Mouse (Mus musculus) frontal cortex, adult (tissue): ENCODE measurements around the gene Nr5a2.

Source experiments
- ATAC-seq: cut with Nextera tagmentation; 2 replicates; pipeline ENCODE4 v1.9.2; 2017; ENCODE audit warnings: mild to moderate bottlenecking, moderate library complexity, mixed read lengths; ENCODE audit not compliant: low TSS enrichment

Nr5a2 gene

DNA sequence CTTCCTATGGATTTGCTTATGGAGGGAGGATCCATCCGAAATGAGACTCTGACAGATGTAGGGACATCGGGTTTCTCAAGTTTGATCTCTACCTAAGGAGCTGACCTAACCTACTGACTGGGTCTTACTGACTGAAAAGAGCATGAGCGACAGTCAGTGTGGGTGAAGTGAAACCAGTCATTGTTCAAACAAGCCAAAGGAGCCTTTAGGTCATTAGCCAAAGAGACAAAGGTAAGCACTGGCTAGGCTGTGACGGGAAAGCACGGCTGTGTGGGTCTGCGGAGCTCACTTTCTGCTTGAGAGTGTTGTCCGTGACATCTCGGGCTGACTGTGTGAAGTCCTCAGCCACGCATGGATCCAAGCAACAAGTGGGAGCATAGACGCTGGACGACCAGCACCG, 50.1 kb downstream of the Nr5a2 start:
- no peak for ATAC-seq

DNA sequence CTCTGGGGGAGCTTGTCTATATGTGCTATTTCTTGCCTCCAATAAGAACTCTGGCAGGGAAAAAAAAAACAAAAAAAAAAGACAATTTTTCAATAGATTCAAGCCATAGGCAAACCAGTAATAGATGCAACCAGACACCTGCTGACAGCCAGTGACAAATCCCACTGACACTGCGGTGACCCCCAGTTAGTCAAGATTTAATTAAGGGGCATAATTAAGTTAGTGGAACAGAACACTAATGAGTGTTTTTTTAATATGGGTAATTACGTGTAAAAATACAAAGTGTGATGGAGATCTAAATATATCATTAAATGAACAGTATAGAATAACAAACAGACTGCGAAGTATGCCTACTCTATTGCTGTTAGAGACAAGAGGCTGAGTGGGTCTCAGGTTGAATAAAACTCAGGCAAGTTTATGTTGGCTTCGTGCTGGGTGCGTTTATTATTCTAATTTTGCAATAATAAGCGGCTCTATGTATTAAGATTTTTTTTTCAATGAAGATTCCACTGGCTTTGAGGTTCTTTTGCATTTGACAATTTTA, 50.7 kb downstream of the Nr5a2 start:
- no peak for ATAC-seq

DNA sequence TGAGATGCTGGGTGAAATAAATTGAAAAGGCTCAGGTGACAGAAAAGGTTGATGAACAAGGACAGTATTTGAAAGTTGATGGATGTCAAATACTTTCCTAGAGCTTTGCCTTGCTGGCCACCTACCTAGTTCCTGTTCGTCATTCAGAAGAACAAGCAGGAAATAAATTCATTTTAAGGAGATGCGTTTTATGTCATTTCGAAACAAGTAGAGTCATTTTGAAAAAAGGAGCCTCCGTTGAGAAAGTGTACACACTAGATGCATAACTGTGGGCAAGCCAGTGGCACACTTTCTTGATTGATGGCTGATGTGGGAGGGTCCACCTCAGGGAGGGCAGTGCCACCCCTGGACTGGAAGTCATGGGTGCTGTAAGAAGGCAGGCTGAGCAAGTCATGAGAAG, 62.1 kb downstream of the Nr5a2 start:
- no peak for ATAC-seq

- ATAC-seq, result no peak
Measured at GRCm38 (mm10) chr1:136896351-136896750, 63.9 kb downstream of the Nr5a2 start.

DNA sequence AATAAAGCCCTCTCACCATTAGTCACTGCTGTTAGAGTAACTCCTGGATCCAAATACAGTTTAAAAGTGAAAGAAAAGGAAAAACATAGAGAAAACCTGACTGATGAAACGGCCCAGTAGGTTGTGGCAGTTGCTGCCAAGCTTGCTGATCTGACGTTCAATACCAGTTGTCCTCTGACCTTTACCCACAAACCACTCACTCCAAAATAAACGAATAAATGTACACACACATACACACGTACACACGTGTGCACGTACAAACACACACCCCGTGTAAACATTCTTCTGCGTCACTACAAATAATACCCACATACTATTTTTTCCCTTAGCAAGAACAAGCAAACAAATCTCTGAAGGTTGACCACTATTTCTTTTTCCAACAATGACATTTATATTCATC, 64.4 kb downstream of the Nr5a2 start:
- ATAC-seq, result no peak

DNA sequence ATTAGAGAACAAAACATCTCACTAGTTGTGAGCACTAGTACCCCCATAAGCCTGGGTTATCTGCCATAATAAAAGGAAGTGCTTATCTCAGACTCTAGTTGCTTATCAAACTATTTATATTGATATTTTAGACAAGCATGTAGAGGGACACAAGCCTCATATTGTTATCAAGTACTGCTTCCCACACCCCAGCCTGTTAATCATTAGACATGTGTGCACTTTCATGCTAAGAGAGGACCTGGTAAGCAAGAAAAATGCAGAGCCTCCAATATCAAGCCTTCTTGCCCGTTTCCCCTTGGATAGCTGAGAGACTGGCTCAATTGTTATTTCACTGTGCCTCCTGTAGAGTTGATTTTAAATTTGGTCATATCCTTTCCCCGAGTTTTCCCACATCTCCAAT, 65.5 kb downstream of the Nr5a2 start:
- ATAC-seq, result no peak

GRCm38 (mm10) chr1:136893162-136893561, 67.1 kb downstream of the Nr5a2 start:
- ATAC-seq, result no peak

- no peak for ATAC-seq
Measured at GRCm38 (mm10) chr1:136890439-136890838, 69.8 kb downstream of the Nr5a2 start.

- no peak for ATAC-seq
Measured at GRCm38 (mm10) chr1:136888704-136889103, 71.5 kb downstream of the Nr5a2 start.

DNA sequence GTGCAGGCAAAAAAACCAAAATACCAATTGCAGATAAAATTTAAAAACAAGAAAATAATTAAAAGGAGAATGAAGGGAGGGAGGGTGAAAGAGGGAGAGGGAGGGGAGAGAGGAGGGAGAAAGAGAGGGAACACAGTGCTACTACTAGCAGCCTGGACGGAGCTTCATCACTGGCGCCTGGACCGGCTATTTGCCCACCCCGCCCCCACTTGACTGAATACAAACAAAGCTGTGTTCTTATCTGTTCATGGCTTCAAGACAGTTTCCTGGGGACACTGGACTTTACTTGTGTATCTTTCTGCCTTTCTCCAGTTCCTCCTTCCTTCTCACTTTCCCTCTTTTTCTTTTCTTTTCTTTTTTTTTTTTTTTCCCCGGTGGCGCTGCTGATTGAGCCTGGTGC, 73.6 kb downstream of the Nr5a2 start:
- ATAC-seq, result no peak

DNA sequence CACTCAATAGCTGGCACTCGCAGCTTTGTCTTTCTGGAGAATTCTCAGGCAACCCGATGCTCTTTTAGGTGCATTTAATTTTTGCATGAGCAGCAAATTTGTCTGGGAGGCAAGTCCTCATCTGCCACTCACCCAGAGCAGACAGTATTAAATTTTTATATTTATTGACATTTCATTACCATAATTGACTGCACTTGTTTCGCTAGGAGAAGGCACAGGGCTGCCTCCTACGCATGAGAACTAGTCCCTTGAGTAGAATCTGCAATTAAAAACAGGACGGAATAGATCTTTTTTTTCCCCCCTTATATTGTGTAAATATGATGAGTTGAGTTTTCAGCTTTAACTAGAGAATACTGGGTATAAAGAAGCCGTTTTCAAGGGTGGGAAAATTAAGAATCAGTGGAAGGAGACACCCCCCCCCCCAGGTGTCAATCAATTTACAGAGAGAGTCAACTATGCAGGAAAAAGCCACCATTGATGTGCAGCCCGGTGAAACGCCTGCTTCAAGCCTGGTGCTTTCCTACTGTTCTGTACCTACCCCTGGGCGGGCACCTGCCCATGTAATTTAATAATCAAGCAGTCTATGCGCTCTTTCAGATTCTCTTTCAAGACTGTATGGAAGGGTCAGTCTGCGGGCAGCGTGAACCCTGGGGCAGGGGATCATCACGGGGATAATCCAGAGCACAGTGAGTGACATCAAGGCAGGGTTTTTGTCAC, 76.6 kb downstream of the Nr5a2 start:
- ATAC-seq, result no peak

DNA sequence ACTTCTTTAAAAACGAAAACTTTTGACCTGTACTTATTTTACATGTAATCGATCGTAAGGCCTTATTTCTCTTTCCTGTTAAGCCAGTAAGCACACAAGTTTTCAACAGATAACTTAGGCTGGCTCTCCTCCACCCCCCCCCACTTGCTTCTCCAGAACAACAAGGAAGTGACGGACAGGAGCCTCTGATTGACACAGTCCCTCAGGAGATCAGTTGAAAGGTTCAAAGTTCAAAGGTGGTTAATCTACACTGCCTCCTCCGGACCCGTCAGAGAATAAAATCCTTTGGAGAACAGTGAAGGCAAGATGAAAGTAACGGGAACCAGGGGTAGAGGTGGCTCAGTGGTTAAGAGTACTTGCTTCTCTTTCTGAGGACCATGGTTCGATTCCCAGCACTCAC, 80.0 kb downstream of the Nr5a2 start:
- ATAC-seq, result no peak

DNA sequence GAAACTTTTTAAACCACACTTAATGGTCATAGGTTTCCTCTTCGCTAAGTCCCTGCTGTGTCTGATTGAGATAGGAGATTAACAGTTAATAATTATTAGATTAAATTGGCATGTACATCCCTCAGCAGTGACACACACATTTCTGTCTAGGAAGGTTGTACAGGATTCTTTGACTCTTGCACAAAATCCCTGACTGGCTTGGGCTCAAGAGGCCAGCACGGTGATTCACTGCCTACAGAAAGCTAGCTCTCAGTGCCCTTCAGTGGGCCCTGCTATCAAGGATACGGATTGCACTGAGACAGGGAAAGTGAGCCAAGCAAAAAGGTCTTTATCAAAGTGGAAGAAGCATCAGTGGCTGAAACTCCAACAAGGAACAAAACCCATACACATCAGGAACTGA, 85.2 kb downstream of the Nr5a2 start:
- no peak for ATAC-seq

DNA sequence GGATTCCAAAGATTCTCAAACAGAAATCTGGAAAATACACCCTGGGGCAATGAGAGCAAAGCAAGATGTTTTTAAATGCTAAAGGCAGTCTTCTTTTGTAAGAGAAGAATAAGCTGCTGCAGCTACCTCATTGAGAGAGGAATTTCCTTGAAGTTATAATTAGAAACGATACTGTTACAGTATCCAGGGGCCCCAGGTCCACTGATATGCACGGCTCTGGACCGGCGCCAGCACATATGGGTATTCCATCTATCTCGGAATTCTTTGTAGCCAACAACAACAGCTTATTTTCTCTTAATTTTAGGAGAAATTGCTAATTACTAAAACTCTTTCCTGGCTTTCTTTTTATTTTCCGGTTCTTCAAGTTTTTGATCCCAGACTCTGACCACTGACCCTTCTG, 91.3 kb downstream of the Nr5a2 start:
- no peak for ATAC-seq

DNA sequence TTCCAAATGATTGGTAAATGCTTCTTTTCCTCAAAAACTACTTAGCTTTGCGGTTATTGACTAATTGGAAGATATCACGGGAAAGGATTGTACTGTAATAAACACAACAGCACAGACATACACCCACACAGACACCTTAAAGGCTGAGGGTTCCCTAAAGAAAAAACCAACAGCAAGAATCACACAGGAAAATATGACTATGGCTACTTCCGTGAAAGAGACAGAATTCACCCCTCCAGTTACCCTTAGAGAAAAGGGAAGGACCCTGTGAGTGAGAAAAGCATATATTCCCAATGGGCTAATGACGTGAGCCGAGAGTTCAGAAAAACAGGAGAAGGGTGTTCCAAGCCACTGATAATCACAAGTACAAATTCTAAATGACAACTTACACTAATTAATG, 92.0 kb downstream of the Nr5a2 start:
- ATAC-seq, result no peak

DNA sequence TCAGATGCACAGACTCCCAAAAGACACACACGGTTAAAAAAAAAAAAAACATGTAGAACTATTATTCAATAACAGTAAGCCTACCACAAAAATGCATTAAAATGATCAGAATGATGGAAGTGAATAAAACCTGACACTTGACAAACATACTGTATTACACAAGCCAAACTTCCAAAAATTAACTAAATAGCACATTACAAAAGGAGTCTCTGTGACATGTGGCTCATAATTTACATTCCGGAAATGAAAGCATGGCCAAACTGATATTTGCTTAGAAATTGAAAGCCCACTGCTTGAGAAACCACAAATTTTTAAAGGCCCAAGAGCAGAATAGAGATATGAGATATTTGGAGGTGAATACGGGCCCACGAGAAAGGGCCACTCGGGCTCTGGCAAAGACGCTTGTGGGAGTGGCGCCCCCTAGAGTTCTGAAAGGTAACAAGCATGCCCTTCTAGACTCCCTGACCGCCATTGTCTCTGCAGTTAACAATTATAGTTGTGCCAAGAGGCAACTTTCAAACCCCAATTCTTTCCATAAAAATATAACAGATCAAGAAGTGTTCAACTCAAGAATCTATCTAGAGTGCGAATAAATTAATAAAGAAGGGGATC, 93.7 kb downstream of the Nr5a2 start:
- ATAC-seq, result no peak

DNA sequence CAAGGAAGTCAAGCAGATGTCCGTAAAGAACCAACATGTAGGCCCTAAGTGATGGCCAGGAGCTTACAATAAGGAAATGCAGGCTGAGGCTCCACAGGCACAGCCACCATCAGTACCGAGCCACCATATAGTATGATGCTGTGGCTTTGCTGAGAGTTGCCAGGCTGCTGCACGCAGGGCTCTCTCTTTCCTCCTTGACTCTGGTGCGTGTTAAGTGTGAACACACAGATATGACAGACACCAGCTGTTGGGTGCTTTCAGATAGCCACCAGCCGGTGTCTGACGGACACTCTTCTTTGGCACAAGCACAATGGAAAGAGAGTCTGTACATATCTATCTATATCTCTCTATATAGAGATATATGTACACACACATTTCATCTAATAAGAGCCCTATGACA, 97.0 kb downstream of the Nr5a2 start:
- no peak for ATAC-seq

- ATAC-seq, result no peak
Measured at GRCm38 (mm10) chr1:136859454-136859853, 100.8 kb downstream of the Nr5a2 start.

- ATAC-seq, result no peak
Measured at GRCm38 (mm10) chr1:136858724-136859123, 101.5 kb downstream of the Nr5a2 start.

DNA sequence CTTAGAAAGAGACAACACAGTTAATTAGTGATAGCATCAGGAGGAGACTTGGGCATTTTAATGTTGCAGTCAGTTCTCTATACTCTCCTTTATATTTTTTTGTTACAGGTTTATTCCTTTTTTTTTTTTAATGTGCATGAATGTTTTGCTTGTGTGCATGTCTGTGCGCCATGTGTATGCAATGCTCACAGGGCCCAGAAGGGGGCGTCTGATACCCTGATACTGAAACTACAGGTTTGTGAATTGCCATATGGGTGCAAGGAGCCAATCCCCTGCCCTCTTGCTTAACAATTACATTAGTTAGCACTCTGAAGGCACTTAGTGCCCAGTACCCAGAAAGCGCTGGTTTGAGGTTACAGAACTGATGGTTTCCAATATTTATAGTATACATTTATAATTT, 104.1 kb downstream of the Nr5a2 start:
- no peak for ATAC-seq

GRCm38 (mm10) chr1:136848791-136849190, 111.5 kb downstream of the Nr5a2 start:
- no peak for ATAC-seq

GRCm38 (mm10) chr1:136846081-136846480, 114.2 kb downstream of the Nr5a2 start:
- ATAC-seq, result no peak

DNA sequence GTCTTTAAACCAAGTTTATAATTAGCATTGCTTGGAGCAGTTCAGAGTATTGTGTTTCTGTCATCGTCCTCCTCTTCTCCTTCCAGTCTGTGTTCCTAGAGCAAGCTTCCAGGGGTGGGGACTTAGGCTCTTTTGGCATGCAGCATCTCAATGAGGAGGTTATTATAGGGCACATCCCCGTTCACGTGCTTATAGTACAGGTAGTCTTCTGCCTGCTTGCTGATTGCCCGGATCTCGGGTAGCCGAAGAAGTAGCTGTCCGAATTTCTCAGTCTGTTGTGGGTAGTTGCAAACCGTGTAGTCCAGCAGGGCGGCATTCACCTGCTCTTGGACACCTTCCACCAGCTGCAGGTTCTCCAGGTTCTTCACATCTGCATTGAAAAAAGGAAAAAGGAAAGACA, 114.9 kb downstream of the Nr5a2 start:
- ATAC-seq, result no peak

- ATAC-seq, result no peak
Measured at GRCm38 (mm10) chr1:136840512-136840911, 119.7 kb downstream of the Nr5a2 start.
